Mouse (Mus musculus) small intestine, adult 2 months (tissue): Measurements from ENCODE around the gene Plxdc1. TPM values are rescaled to one million over a fixed set of nuclear protein-coding genes. Genes with fewer than 3 reads are reported as not detected.

Source experiments
- H3K27ac ChIP-seq: fragments of 200-500 bp; 2 replicates; pipeline ENCODE4 v1.5.1; 2012; ENCODE audit warnings: low read depth, low read length, control low read depth, inconsistent platforms; ENCODE audit not compliant: insufficient read depth
- H3K27me3 ChIP-seq: fragments of 200-500 bp; 2 replicates; pipeline ENCODE4 v1.6.1; 2012; ENCODE audit warnings: mild to moderate bottlenecking, moderate library complexity, low read length, inconsistent platforms; ENCODE audit not compliant: control insufficient read depth, insufficient read depth
- H3K36me3 ChIP-seq: fragments of 200-500 bp; 2 replicates; pipeline ENCODE4 v1.6.1; 2012; ENCODE audit warnings: mild to moderate bottlenecking, low read length, control low read depth, inconsistent platforms; ENCODE audit not compliant: control insufficient read depth, insufficient read depth
- H3K4me1 ChIP-seq: fragments of 200-500 bp; 2 replicates; pipeline ENCODE4 v1.6.1; 2012; ENCODE audit warnings: low read length, inconsistent platforms, mixed read lengths; ENCODE audit not compliant: control insufficient read depth, insufficient read depth, insufficient read length
- H3K4me3 ChIP-seq: fragments of 200-500 bp; 2 replicates; pipeline ENCODE4 v1.5.1; 2012; ENCODE audit warnings: low read depth, mild to moderate bottlenecking, control low read depth, inconsistent platforms, low read length, moderate library complexity
- CTCF ChIP-seq: fragments of 200-500 bp; IDR thresholded peaks from 2 replicates; pipeline ENCODE4 v1.5.1; 2012; ENCODE audit warnings: low read depth, mild to moderate bottlenecking, control low read depth, inconsistent platforms, low read length, moderate library complexity, mixed read lengths; ENCODE audit not compliant: insufficient replicate concordance, insufficient read length; ENCODE audit errors: extremely low read depth
- POLR2A ChIP-seq: fragments of 200-500 bp; IDR thresholded peaks from 2 replicates; pipeline ENCODE4 v1.6.1; 2012; ENCODE audit warnings: low read depth, mild to moderate bottlenecking, control low read depth, inconsistent platforms, low read length, moderate library complexity
- WGBS: fragments of 180-500 bp; shearing (Covaris S2); methylation state at CpG from one replicate; pipeline ENCODE4 v1.1.7; 2018; 5-methylcytosine and 5-hydroxymethylcytosine counted together
- polyA plus RNA-seq: library from polyadenylated mRNA; depleted of rRNA; stranded (reverse); fragments of >200 nt; gene quantifications from 2 replicates; pipeline ENCODE4 v1.2.3, GENCODE M21; 2012; rRNA removed

Plxdc1 gene
- polyA plus RNA-seq, 1 experiment = 1.6 TPM

DNA sequence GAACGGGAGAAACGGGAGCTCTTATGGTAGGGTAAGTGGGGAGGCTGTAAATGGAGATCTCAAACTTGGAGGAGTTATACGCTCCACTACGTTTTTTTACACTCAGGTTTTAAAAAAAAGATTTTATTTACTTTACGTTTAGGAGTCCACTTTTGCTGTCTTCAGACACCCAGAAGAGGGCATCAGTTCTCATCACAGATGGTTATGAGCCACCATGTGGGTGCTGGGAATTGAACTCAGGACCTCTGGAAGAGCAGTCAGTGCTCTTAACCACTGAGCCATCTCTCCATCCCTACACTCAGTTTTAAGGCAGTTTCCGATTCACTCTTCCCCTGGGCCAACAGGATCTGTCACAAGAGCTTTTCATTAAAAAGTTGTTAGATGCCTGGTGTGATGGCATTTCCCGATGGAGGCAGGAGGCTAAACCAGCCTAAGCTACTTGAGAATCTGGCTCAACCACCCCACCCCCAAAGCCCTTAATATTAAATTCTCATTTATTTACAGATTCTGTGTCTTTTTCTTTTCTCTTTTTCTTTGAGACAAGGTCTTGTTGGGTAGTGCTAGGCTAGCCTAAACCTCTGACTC is 101.6 kb downstream of the Plxdc1 start:
- H3K27ac ChIP-seq = peak overlapping the region; percentile 59
- WGBS = 31% methylated on average over 7 of the region's 7 CpGs
- H3K4me1 ChIP-seq = peaks cover 3% of the 10 kb centered on the region; the same call in 1 of the 2 replicates
- H3K36me3 ChIP-seq = no peaks in the 10 kb centered on the region
- H3K4me3 ChIP-seq = peak overlapping the region; percentile 87
- H3K27me3 ChIP-seq = no peaks in the 10 kb centered on the region
- no peak for TF ChIP-seq CTCF
- TF ChIP-seq POLR2A = no peak

DNA sequence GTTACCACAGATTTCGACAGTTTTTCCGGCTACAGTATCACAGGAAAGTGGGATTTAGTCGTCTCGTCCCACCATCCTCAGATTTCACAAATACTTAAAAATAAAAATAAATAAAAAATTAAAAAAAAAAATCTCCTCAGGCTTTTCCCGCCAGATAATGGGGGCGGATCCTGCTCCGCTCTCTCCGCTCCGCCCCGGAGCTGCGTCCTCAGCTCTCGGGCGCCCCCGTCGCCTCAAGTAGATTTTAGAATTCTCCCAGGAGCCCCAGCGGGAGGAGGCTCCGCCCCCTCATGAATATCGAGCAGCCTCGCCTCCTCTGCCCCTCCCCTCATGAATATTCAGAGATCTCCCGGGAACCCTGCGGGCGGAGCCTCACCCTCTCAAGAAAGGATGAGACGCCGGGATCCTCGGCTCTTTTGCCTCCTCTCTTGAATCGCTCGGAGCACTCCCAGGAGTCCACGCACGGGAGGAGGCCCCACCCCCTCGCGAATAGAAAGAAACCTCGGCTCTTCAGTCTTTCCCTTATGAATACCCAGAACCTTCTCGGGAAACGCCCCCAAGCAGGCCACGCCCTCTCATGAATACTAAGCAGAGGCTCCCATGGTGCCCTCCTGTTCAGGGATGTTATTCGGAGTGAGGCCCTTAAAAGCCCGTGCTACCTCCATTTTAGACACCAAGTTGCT is 102.2 kb downstream of the Plxdc1 start, which contains the start of gene Fbxo47:
Gene Fbxo47 (minus strand): TSS at position 237 of the 683 bp plus-strand sequence.
- Histone ChIP-seq H3K4me3 (peak within 1 kb of the TSS; percentile 87), H3K27me3 (no peaks in the 10 kb centered on the region), H3K27ac (peak within 1 kb of the TSS; percentile 95), H3K36me3 (no peaks in the 10 kb centered on the region), H3K4me1 (peaks cover 3% of the 10 kb centered on the region; the same call in 1 of the 2 replicates)
- peak; percentile 70 for TF ChIP-seq CTCF
- TF ChIP-seq POLR2A = no peak
- WGBS = 1% methylated on average over 37 of the region's 37 CpGs

DNA sequence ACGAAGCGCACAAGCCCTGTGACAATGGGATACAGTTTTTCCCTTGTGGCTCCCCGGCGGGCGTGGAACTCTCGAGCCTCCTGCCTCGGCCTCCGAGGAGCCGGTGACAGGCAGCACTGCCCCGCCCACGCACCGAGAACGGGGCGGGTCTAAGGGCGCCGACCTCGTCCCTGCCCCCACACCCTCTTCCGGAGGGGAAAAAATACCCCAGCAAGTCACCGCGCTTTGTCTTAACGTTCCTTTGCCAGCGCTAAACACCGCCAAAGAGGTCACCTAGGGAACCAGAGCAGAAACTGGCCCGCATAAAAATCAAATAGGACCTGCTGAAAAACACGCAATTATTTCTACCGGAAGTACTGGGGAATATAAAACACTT is 102.7 kb downstream of the Plxdc1 start:
- 3% methylated on average over 26 of the region's 26 CpGs for WGBS
- Histone ChIP-seq H3K4me3 (peak overlapping the region; percentile 78), H3K4me1 (peaks cover 3% of the 10 kb centered on the region; the same call in 1 of the 2 replicates), H3K36me3 (no peaks in the 10 kb centered on the region), H3K27ac (peak overlapping the region; percentile 95), H3K27me3 (no peaks in the 10 kb centered on the region)
- no peak for TF ChIP-seq CTCF
- peak; percentile 64 for TF ChIP-seq POLR2A

DNA sequence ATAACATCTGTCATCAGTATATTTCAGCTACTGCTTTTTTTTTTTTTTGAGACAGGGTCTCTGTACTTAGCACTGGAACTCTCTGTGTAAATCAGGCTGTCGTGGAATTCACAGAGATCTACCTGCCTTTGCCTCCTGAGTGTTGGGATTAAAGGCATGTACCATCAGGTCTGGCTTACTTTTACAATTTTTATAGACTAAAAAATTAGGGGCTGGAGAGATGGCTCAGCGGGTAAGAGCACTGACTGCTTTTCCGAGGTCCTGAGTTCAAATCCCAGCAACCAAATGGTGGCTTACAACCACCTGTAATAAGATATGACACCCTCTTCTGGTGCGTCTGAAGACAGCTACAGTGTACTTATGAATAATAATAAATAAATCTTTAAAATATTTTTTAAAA is 105.9 kb downstream of the Plxdc1 start:
- no peaks in the 10 kb centered on the region for H3K36me3 ChIP-seq
- H3K27ac ChIP-seq = no peak overlapping the region
- no peaks in the 10 kb centered on the region for H3K27me3 ChIP-seq
- TF ChIP-seq CTCF (no peak), POLR2A (no peak)
- 95% methylated on average over 4 of the region's 4 CpGs for WGBS
- H3K4me3 ChIP-seq = no peak overlapping the region
- H3K4me1 ChIP-seq = peaks cover 3% of the 10 kb centered on the region; the same call in 1 of the 2 replicates

DNA sequence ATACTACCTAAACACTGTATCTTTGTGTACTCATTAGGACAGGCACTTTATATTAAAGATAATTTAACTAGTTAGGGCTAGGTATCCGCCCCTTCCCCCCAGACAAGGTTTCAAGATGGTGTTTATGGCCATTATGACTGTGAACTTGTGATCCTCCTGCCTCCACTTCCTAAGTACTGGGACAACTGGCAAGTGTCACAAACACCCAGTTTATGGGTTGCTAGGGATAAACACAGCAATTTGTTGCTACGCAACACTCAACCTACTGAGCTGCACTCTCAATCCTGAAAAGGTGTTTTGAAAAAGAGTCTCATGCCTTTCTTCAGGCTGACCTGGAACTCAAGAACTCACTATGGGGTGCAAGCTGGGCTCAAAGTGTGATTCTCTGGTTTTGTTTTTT is 108.9 kb downstream of the Plxdc1 start:
- 83% methylated on average over 2 of the region's 2 CpGs for WGBS
- TF ChIP-seq CTCF (no peak), POLR2A (no peak)

DNA sequence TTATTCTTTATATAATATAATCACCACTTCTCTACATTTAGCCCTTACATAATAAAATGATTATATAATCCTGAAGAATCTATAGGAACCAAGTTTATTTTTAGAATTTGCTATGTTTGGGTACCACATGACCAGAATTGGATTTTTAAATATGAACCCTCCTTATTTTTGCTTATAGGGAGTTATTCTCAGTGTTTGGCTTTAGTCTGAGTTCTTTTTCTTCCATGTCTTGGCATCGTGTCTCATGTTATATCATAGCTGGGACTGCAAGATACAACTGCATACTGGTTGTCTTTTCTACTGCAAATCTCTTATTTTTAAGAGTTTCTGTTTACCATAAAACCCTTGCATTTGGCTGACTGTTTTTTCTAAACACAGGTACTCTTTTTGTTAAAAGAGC is 111.8 kb downstream of the Plxdc1 start:
- Histone ChIP-seq H3K36me3 (no peaks in the 10 kb centered on the region), H3K27ac (no peak overlapping the region), H3K4me3 (no peak overlapping the region), H3K4me1 (no peaks in the 10 kb centered on the region), H3K27me3 (no peaks in the 10 kb centered on the region)
- TF ChIP-seq CTCF = no peak
- TF ChIP-seq POLR2A = no peak
- 91% methylated on average over 1 of the region's 1 CpGs for WGBS

More for the DNA sequence above, 108.9 kb downstream of the Plxdc1 start:
- no peak overlapping the region for H3K4me3 ChIP-seq
- no peaks in the 10 kb centered on the region for H3K36me3 ChIP-seq
- H3K27me3 ChIP-seq = no peaks in the 10 kb centered on the region
- no peak overlapping the region for H3K27ac ChIP-seq
- no peaks in the 10 kb centered on the region for H3K4me1 ChIP-seq

Other genes with a start within 250 kb of the Plxdc1 start
- 2.0 and 3.4 TPM in 2 replicates for gene Pip4k2b, start 241.7 kb downstream of the Plxdc1 start, polyA plus RNA-seq
- 1.7 and 3.7 TPM in 2 replicates for gene Cwc25, start 219.9 kb downstream of the Plxdc1 start, polyA plus RNA-seq
- gene 1700001P01Rik, start 210.5 kb downstream of the Plxdc1 start, polyA plus RNA-seq = not detected in 2 replicates
- gene Rpl23, start 204.0 kb downstream of the Plxdc1 start, polyA plus RNA-seq = 10.2 and 22.0 TPM in 2 replicates
- 165 and 397 TPM in 2 replicates for gene Lasp1, start 187.4 kb downstream of the Plxdc1 start, polyA plus RNA-seq
- 0.43 and 0.44 TPM in 2 replicates for gene B230217C12Rik, start 145.7 kb downstream of the Plxdc1 start, polyA plus RNA-seq
- not detected in 2 replicates for gene Fbxo47, start 102.3 kb downstream of the Plxdc1 start, polyA plus RNA-seq
- gene Arl5c, start 9.7 kb upstream of the Plxdc1 start, polyA plus RNA-seq = 0.55 and 1.1 TPM in 2 replicates
- gene Cacnb1, start 36.6 kb upstream of the Plxdc1 start, polyA plus RNA-seq = 3.2 and 5.7 TPM in 2 replicates
- 393 and 501 TPM in 2 replicates for gene Rpl19, start 40.3 kb upstream of the Plxdc1 start, polyA plus RNA-seq
- gene Stac2, start 67.0 kb upstream of the Plxdc1 start, polyA plus RNA-seq = 0.87 and 0.91 TPM in 2 replicates
- gene Fbxl20, start 164.0 kb upstream of the Plxdc1 start, polyA plus RNA-seq = 4.3 and 9.9 TPM in 2 replicates
- gene Med1, start 206.8 kb upstream of the Plxdc1 start, polyA plus RNA-seq = 2.4 and 5.9 TPM in 2 replicates
- gene Cdk12, start 216.6 kb upstream of the Plxdc1 start, polyA plus RNA-seq = 3.6 and 8.1 TPM in 2 replicates